Mouse (Mus musculus) lung, adult 2 months (tissue): ENCODE data around the gene Smim15.

Experiments
- CTCF ChIP-seq: fragments of 200-500 bp; IDR thresholded peaks from 2 replicates; pipeline ENCODE4 v1.5.1; 2011; ENCODE audit warnings: mild to moderate bottlenecking, low read length, control low read depth; ENCODE audit not compliant: insufficient read depth
- POLR2A ChIP-seq: fragments of 200-500 bp; IDR thresholded peaks from 2 replicates; pipeline ENCODE4 v1.6.1; 2011; ENCODE audit warnings: low read depth, mild to moderate bottlenecking, control low read depth, low read length, borderline replicate concordance; ENCODE audit errors: extremely low read depth

DNA sequence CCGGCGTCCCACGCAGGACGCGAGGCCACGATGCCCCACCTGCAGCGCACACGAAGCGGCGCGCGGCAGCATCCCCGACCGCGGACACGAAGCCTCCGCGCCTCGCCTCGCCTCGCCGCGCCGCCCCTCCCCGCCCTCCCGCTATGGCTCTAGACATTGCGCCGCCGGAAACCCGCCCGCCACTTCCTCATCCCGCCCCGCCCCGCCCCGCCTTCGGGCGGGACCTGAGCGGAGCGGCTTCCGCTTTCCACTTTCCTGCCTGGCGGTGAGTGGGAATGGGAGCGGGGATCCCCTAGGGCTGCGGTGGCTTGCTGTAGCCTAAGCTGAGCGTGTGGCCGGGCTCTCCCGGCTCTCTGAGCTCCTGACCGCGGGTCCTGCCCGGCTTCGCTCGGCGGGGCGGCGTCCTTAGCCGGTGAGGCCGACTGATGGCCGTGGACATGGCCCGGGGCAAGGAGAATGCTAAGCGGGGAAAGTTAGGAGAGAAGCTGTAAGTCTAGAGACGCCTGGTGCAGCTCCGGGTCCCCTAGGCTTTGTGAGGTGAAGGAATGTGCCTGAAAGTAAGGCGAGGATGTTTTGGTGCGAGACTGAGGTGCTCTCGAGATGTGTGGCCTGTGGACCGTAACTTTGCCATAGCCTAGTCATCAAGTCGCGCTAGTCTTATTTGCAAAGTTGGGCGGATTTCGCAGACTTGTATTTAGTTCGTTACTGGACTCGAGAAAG is at the start of gene Smim15:
- TF ChIP-seq CTCF (no peak), POLR2A (peak; percentile 75)
